Mouse (Mus musculus) heart, adult 2 months (tissue): ENCODE results near the gene Gm44805.

Experiments used
- CTCF ChIP-seq: fragments of 200-600 bp; IDR thresholded peaks from 2 replicates; pipeline ENCODE4 v1.8.1; 2022; ENCODE audit warnings: antibody characterized with exemption, mild to moderate bottlenecking, moderate library complexity
- EP300 ChIP-seq: fragments of 200-500 bp; IDR thresholded peaks from 2 replicates; pipeline ENCODE4 v1.6.1; 2011; ENCODE audit warnings: low read depth, low read length, control low read depth; ENCODE audit not compliant: insufficient read depth
- POLR2A ChIP-seq: fragments of 200-500 bp; IDR thresholded peaks from 2 replicates; pipeline ENCODE4 v1.6.1; 2011; ENCODE audit warnings: mild to moderate bottlenecking, low read depth, low read length, control low read depth; ENCODE audit not compliant: insufficient read depth

DNA sequence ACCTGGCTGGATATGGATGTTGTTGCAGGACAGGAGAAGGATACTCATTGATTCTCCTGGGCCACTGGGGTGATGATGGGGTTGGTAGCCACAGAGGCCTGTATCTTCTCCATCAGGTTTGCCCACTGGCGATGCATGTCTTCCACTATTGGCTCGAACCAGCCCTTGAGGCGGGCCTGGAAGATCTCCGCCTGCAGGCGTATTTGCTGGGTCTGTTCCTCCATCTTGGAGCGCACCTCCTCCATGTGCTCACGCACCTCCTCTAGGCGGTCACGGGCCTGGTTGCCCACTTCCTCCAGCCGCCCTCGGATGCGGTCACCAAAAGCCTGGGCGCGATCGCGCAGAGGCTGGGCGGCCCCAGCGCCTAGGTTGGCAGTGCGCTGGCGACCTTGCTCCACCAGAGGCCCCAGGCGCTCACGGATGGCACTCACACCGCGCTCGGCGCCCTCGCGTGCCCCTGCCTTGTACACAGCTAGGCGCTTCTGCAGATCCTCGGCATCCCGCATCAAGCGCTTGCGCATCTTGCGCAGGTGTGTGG is 15.2 kb upstream of the Gm44805 start:
- TF ChIP-seq CTCF, result no peak
- TF ChIP-seq POLR2A, result no peak
- no peak for TF ChIP-seq EP300
